Mouse (Mus musculus): ENCODE results near the gene Slc29a3. TPM values are rescaled to one million over a fixed set of nuclear protein-coding genes. Genes with fewer than 3 reads are reported as not detected.

Slc29a3 gene
- 0.27 and 1.7 TPM in 2 replicates for polyA plus RNA-seq (2012)

GRCm38 (mm10) chr10:60752040-60753020 is at the start of gene Slc29a3:
Slc29a3 (minus strand) TSS chr10:60752794.
- no peak for TF ChIP-seq GATA1 (IDR thresholded peaks at IDR 0.05; ENCODE audit: low read length)

GRCm38 (mm10) chr10:60801898-60802412 is 49.4 kb upstream of the Slc29a3 start:
- no peak for TF ChIP-seq GATA1 (IDR thresholded peaks at IDR 0.05; ENCODE audit: low read length)

- no peak for TF ChIP-seq GATA1 (IDR thresholded peaks at IDR 0.05; ENCODE audit: low read length)
Observed at GRCm38 (mm10) chr10:60801168-60801897, 48.7 kb upstream of the Slc29a3 start.

GRCm38 (mm10) chr10:60800295-60801167 is 47.9 kb upstream of the Slc29a3 start:
- no peak for TF ChIP-seq GATA1 (IDR thresholded peaks at IDR 0.05; ENCODE audit: low read length)

- TF ChIP-seq GATA1 (IDR thresholded peaks at IDR 0.05; ENCODE audit: low read length), result no peak
Observed at GRCm38 (mm10) chr10:60797682-60798422, 45.3 kb upstream of the Slc29a3 start.

- TF ChIP-seq GATA1 (IDR thresholded peaks at IDR 0.05; ENCODE audit: low read length), result no peak
Observed at GRCm38 (mm10) chr10:60796474-60796873, 43.9 kb upstream of the Slc29a3 start.

GRCm38 (mm10) chr10:60796028-60796427 is 43.4 kb upstream of the Slc29a3 start:
- no peak for TF ChIP-seq GATA1 (IDR thresholded peaks at IDR 0.05; ENCODE audit: low read length)

- TF ChIP-seq GATA1 (IDR thresholded peaks at IDR 0.05; ENCODE audit: low read length), result no peak
Observed at GRCm38 (mm10) chr10:60794792-60795191, 42.2 kb upstream of the Slc29a3 start.

- no peak for TF ChIP-seq GATA1 (IDR thresholded peaks at IDR 0.05; ENCODE audit: low read length)
Observed at GRCm38 (mm10) chr10:60794374-60794773, 41.8 kb upstream of the Slc29a3 start.

GRCm38 (mm10) chr10:60792841-60793240 is 40.2 kb upstream of the Slc29a3 start:
- no peak for TF ChIP-seq GATA1 (IDR thresholded peaks at IDR 0.05; ENCODE audit: low read length)

GRCm38 (mm10) chr10:60792365-60792764 is 39.8 kb upstream of the Slc29a3 start:
- TF ChIP-seq GATA1 (IDR thresholded peaks at IDR 0.05; ENCODE audit: low read length), result no peak

- TF ChIP-seq GATA1 (IDR thresholded peaks at IDR 0.05; ENCODE audit: low read length), result no peak
Observed at GRCm38 (mm10) chr10:60790912-60791311, 38.3 kb upstream of the Slc29a3 start.

GRCm38 (mm10) chr10:60787303-60788074 is 34.9 kb upstream of the Slc29a3 start:
- TF ChIP-seq GATA1 (IDR thresholded peaks at IDR 0.05; ENCODE audit: low read length), result no peak

GRCm38 (mm10) chr10:60783608-60784007 is 31.0 kb upstream of the Slc29a3 start:
- no peak for TF ChIP-seq GATA1 (IDR thresholded peaks at IDR 0.05; ENCODE audit: low read length)
